Mouse (Mus musculus): ENCODE data around the gene Ywhaq. TPM values are rescaled to one million over a fixed set of nuclear protein-coding genes. Genes with fewer than 3 reads are reported as not detected.

Gene Ywhaq
- polyA plus RNA-seq, 1 experiment: 488 TPM

DNA sequence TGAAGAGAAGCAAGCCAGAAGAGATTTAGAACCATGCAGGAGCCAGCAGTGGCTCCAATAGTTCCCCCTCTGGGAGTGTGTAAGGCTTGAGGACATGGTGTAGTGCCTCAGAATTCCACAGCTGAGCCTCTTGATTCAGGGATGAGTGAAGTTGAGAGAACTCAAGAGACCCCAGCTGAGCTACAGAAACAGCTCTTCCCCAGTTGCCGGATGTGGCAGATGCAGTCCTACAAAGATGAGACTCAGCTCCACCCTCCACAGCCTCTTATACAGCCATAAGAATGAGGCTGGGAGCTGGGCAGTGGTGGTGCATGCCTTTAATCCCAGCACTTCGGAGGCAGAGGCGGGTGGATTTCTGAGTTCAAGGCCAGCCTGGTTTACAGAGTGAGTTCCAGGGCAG, 20.9 kb upstream of the Ywhaq start:
- TF ChIP-seq POLR2A (IDR thresholded peaks at IDR 0.05; ENCODE audit: borderline replicate concordance, extremely low read depth, insufficient read depth, insufficient read length, poor library complexity, severe bottlenecking): no peak
- TF ChIP-seq CTCF (IDR thresholded peaks at IDR 0.05; ENCODE audit: borderline replicate concordance, extremely low read depth, insufficient read depth, insufficient read length): no peak
- DNase-seq (ENCODE audit: low read depth): no peak

- TF ChIP-seq CTCF (IDR thresholded peaks at IDR 0.05; ENCODE audit: borderline replicate concordance, extremely low read depth, insufficient read depth, insufficient read length): no peak
- no peak for TF ChIP-seq POLR2A (IDR thresholded peaks at IDR 0.05; ENCODE audit: borderline replicate concordance, extremely low read depth, insufficient read depth, insufficient read length, poor library complexity, severe bottlenecking)
- DNase-seq (ENCODE audit: low read depth): no peak
Observed at GRCm38 (mm10) chr12:21431950-21432349, 14.5 kb upstream of the Ywhaq start.

- TF ChIP-seq CTCF (IDR thresholded peaks at IDR 0.05; ENCODE audit: borderline replicate concordance, extremely low read depth, insufficient read depth, insufficient read length): no peak
- TF ChIP-seq POLR2A (IDR thresholded peaks at IDR 0.05; ENCODE audit: borderline replicate concordance, extremely low read depth, insufficient read depth, insufficient read length, poor library complexity, severe bottlenecking): no peak
- no peak for DNase-seq (ENCODE audit: low read depth)
Observed at GRCm38 (mm10) chr12:21431039-21431438, 13.6 kb upstream of the Ywhaq start.

- DNase-seq (ENCODE audit: low read depth): no peak
- TF ChIP-seq CTCF (IDR thresholded peaks at IDR 0.05; ENCODE audit: borderline replicate concordance, extremely low read depth, insufficient read depth, insufficient read length) (no peak), POLR2A (IDR thresholded peaks at IDR 0.05; ENCODE audit: borderline replicate concordance, extremely low read depth, insufficient read depth, insufficient read length, poor library complexity, severe bottlenecking) (no peak)
Observed at GRCm38 (mm10) chr12:21430140-21430539, 12.7 kb upstream of the Ywhaq start.

- DNase-seq (ENCODE audit: low read depth): no peak
- no peak for TF ChIP-seq CTCF (IDR thresholded peaks at IDR 0.05; ENCODE audit: borderline replicate concordance, extremely low read depth, insufficient read depth, insufficient read length)
- no peak for TF ChIP-seq POLR2A (IDR thresholded peaks at IDR 0.05; ENCODE audit: borderline replicate concordance, extremely low read depth, insufficient read depth, insufficient read length, poor library complexity, severe bottlenecking)
Observed at GRCm38 (mm10) chr12:21429021-21429420, 11.6 kb upstream of the Ywhaq start.

GRCm38 (mm10) chr12:21426065-21426940, 8.9 kb upstream of the Ywhaq start:
- peak; percentile 69 for DNase-seq (ENCODE audit: low read depth)
- TF ChIP-seq POLR2A (IDR thresholded peaks at IDR 0.05; ENCODE audit: borderline replicate concordance, extremely low read depth, insufficient read depth, insufficient read length, poor library complexity, severe bottlenecking) (no peak), CTCF (IDR thresholded peaks at IDR 0.05; ENCODE audit: borderline replicate concordance, extremely low read depth, insufficient read depth, insufficient read length) (no peak)

DNA sequence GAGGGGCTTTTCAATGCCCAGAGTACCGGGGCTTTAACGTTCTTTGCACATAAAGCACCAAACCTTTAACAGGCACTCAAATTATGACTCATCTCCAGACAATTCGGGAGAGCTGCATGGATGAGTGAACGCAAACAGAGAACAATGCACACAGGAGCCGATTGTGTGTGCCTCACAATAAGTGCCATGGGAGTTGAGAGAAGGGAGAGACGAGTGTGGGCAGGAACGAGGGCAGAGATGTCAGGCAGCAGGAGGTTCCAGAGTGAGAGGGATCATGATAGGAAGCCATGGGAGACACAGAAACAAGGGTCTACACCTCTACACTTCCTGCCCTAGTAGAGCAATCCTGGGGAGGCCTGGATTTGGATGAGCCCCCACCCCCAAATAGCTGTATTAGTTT, 7.2 kb upstream of the Ywhaq start:
- TF ChIP-seq CTCF (IDR thresholded peaks at IDR 0.05; ENCODE audit: borderline replicate concordance, extremely low read depth, insufficient read depth, insufficient read length): no peak
- no peak for TF ChIP-seq POLR2A (IDR thresholded peaks at IDR 0.05; ENCODE audit: borderline replicate concordance, extremely low read depth, insufficient read depth, insufficient read length, poor library complexity, severe bottlenecking)
- DNase-seq (ENCODE audit: low read depth): peak; percentile 24

DNA sequence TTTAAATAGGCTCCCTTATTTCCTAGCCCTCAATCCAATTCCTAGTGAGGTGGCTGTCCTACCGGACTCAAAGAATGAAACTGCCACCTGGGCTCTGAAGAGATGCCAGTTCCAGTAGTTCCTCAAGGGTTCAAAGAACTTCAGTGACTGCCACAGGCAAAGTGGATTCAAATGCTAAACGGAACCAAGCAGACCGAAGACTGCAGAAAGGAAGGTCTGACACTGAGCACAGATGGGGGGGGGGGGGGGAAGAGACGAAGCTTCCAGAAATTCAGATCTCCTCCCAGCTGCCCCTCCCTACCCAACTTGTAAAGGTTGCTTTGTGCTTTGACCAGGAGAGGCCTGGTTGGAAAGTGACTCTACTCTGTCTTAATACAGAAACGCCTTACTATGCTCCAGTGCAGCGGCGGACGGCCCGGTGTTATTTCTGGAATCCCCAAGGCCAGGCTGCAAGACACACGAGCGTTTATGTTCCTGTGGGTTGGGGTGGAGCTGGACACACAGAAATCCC, 1.2 kb upstream of the Ywhaq start:
- no peak for TF ChIP-seq POLR2A (IDR thresholded peaks at IDR 0.05; ENCODE audit: borderline replicate concordance, extremely low read depth, insufficient read depth, insufficient read length, poor library complexity, severe bottlenecking)
- TF ChIP-seq CTCF (IDR thresholded peaks at IDR 0.05; ENCODE audit: borderline replicate concordance, extremely low read depth, insufficient read depth, insufficient read length): no peak
- DNase-seq (ENCODE audit: low read depth): peak; percentile 35

- DNase-seq (ENCODE audit: low read depth): no peak
- TF ChIP-seq POLR2A (IDR thresholded peaks at IDR 0.05; ENCODE audit: borderline replicate concordance, extremely low read depth, insufficient read depth, insufficient read length, poor library complexity, severe bottlenecking) (no peak), CTCF (IDR thresholded peaks at IDR 0.05; ENCODE audit: borderline replicate concordance, extremely low read depth, insufficient read depth, insufficient read length) (no peak)
Observed at GRCm38 (mm10) chr12:21418083-21418482, 646 bp upstream of the Ywhaq start.

DNA sequence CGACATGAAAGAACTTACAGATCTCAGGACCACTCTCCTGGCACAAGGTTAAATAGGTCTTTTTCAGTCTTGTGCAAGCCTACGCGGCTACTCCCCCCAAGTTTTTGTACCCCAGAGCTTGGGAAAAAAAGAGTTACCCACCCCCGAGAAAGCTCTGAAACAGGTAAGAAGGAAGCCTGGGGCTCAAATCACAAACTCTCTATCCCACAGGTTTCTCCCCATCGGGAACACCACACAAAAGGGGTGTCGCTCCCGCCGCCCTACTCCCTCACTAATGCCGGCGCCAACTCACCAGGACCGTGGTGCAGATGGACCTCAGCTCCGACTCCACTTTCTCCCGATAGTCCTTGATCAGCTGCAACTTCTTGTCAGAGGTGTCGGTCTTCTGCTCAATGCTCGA, 931 bp downstream of the Ywhaq start:
- no peak for TF ChIP-seq CTCF (IDR thresholded peaks at IDR 0.05; ENCODE audit: borderline replicate concordance, extremely low read depth, insufficient read depth, insufficient read length)
- TF ChIP-seq POLR2A (IDR thresholded peaks at IDR 0.05; ENCODE audit: borderline replicate concordance, extremely low read depth, insufficient read depth, insufficient read length, poor library complexity, severe bottlenecking): no peak
- peak; percentile 33 for DNase-seq (ENCODE audit: low read depth)

DNA sequence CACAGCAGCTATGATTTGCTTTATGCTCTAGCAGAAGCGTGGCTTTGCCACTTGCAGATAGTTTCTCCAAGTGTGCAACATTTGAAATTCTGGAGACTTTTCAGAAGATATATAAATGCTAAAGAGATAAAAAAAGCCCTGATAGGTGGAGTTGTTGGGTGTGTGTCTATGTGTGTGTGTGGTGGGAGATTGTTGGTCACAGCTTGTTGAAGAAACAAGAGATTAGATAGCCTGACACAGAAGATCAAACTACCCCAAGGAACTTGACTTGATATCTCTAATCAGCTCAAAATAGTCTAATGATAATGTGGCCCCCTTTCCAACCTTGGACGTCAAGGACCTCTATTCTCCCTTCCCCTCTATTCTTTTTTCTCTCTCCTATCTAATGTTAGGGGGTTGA, 6.8 kb downstream of the Ywhaq start:
- no peak for TF ChIP-seq CTCF (IDR thresholded peaks at IDR 0.05; ENCODE audit: borderline replicate concordance, extremely low read depth, insufficient read depth, insufficient read length)
- no peak for TF ChIP-seq POLR2A (IDR thresholded peaks at IDR 0.05; ENCODE audit: borderline replicate concordance, extremely low read depth, insufficient read depth, insufficient read length, poor library complexity, severe bottlenecking)

GRCm38 (mm10) chr12:21409651-21410050, 7.8 kb downstream of the Ywhaq start:
- DNase-seq (ENCODE audit: low read depth): no peak
- TF ChIP-seq POLR2A (IDR thresholded peaks at IDR 0.05; ENCODE audit: borderline replicate concordance, extremely low read depth, insufficient read depth, insufficient read length, poor library complexity, severe bottlenecking) (no peak), CTCF (IDR thresholded peaks at IDR 0.05; ENCODE audit: borderline replicate concordance, extremely low read depth, insufficient read depth, insufficient read length) (no peak)

More for the DNA sequence above, 6.8 kb downstream of the Ywhaq start:
- no peak for DNase-seq (ENCODE audit: low read depth)
